8 mouse cellular contexts compared by ENCODE assay signal in the genomic region with DNA sequence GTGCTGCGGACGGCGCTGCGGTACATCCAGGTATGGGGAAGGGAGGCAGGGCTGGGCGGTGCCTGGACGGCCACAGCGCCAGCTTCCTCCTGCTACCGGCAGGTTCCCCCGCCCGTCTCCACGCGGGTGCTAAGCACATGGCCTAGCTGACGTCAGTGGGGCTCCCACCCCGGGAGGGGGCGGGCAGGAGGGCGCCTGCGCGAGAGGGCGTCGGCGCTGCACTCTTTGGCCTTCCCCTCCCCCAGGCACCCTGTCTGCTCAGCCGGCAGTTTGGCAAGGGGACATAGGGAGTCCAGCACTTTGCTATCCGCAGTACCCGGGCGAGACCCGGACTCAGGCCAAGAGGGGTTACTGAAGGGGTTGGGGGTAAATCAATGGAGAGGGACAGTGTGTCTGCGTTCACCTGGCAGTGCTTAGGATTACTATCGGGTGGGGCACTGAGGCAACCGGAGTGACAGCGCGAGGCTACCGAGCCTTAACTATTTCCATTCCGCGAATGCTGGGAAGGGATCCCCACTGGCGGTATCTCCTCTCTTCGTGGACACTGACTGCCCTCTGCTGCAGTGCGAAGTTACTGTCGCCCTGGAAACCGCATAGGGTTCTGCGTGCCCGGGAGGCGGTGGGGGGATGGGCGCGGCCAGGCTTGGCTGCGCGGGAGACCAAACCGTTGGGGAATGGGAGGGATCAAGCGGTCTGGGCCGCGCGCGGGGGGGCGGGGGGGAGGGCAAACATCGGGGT. TPM values are rescaled to one million over a fixed set of nuclear protein-coding genes. Genes with fewer than 3 reads are reported as not detected.
A peak's percentile ranks its signal among the peaks of the same experiment; 100 is the strongest.
DNase-seq lines count a peak whose midpoint lies in the region; ATAC-seq lines count a peak whose summit lies in the region.

No protein-coding gene starts in this region.

- intact Hi-C loops in gastrocnemius, postnatal 14 days (cut with DNase I; ENCODE audit: low total_unique reads), result no loop called here
- intact Hi-C loops in left cerebral cortex, postnatal 10 days (cut with DNase I), result no loop called here

- ATAC-seq in inflammation-experienced regulatory T-cells, adult 6 months, result peak; percentile 75
- ATAC-seq in megakaryocyte progenitor cell, adult 5-6 weeks (replicated peaks; ENCODE audit: poor library complexity), result peak; percentile 68

- DNase-seq in adrenal gland, adult (ENCODE audit: inconsistent age in 2 of 2, low spot score in 1 of 2), result peak; percentile 98
- DNase-seq in embryo, embryonic 10.5 days (ENCODE audit: low spot score), result peak; percentile 86
- peak; percentile 96 for DNase-seq in gastrocnemius, postnatal 14 days
- peak; percentile 87 to 96 for DNase-seq in left cerebral cortex, postnatal 10 days (ENCODE audit: extremely low spot score in 1 of 2, low spot score in 2 of 2)
- DNase-seq in right cerebral cortex, postnatal 10 days (ENCODE audit: low spot score in 2 of 2), result peak; percentile 94 to 95
- peak; percentile 97 for DNase-seq in urinary bladder, postnatal 14 days (ENCODE audit: low spot score)

RNA-seq across cellular contexts. Expression of a gene that starts 7.1 kb away (rescaled TPM):
- total RNA-seq in gastrocnemius, postnatal 14 days (2021), result 1 to 10 TPM; 5.4 to 6.1 TPM
- polyA plus RNA-seq in inflammation-experienced regulatory T-cells, adult 6 months (2017; shearing (Covaris generic)), result 1 to 10 TPM; 4.8 to 6.5 (median 6.3) TPM
- 10 to 100 TPM; 33.5 to 34.9 TPM for total RNA-seq in left cerebral cortex, postnatal 10 days (2021)
- total RNA-seq in megakaryocyte progenitor cell, adult 5-6 weeks (2015), result 13.1 and 15.0 TPM in 2 replicates
- total RNA-seq in megakaryocyte progenitor cell, adult 5-6 weeks (2017), result 2.7 and 3.2 TPM in 2 replicates

RNA-seq across cellular contexts. Expression of a gene that starts 59.0 kb away (rescaled TPM):
- 1 to 10 TPM; 2.7 to 3.7 TPM for total RNA-seq in gastrocnemius, postnatal 14 days (2021)
- polyA plus RNA-seq in inflammation-experienced regulatory T-cells, adult 6 months (2017; shearing (Covaris generic)), result 1 to 10 TPM; 1.2 to 3.2 (median 2.9) TPM
- total RNA-seq in left cerebral cortex, postnatal 10 days (2021), result 10 to 100 TPM; 60.5 to 65.2 TPM
- total RNA-seq in megakaryocyte progenitor cell, adult 5-6 weeks (2015), result 4.1 and 4.5 TPM in 2 replicates
- total RNA-seq in megakaryocyte progenitor cell, adult 5-6 weeks (2017), result 3.7 and 6.9 TPM in 2 replicates

Comparison
In these comparisons a context has a peak if more than half of its experiments do, and no peak if none do; other contexts are left out.
1. Peak in every context shown above with its lines: DNase-seq and ATAC-seq.
2. RNA of a gene that starts 59.0 kb away (total RNA-seq): 60.5 to 65.2 TPM in left cerebral cortex, postnatal 10 days; 3.7 to 6.9 TPM in megakaryocyte progenitor cell, adult 5-6 weeks and 2.7 to 3.7 TPM in gastrocnemius, postnatal 14 days; every median in the first group is over 4 times any median in the second.